Mouse (Mus musculus) heart, adult 18-20 months (tissue): Measurements from ENCODE around the gene Tmem56. TPM values are rescaled to one million over a fixed set of nuclear protein-coding genes. Genes with fewer than 3 reads are reported as not detected.

Experiments used
- DNase-seq, 2 experiments: peaks; one replicate each; pipeline ENCODE4 v3.0.0; 2021 to 2022; ENCODE audit warnings: mixed read lengths in 1 of 2
- total RNA-seq, 2 experiments: library from RNA; stranded (reverse); gene quantifications; 2 replicates each; pipeline ENCODE4 v1.2.3; 2021

The Tmem56 gene
- total RNA-seq, 2 experiments from 2014 or later, result 1.3 to 1.7 TPM

DNA sequence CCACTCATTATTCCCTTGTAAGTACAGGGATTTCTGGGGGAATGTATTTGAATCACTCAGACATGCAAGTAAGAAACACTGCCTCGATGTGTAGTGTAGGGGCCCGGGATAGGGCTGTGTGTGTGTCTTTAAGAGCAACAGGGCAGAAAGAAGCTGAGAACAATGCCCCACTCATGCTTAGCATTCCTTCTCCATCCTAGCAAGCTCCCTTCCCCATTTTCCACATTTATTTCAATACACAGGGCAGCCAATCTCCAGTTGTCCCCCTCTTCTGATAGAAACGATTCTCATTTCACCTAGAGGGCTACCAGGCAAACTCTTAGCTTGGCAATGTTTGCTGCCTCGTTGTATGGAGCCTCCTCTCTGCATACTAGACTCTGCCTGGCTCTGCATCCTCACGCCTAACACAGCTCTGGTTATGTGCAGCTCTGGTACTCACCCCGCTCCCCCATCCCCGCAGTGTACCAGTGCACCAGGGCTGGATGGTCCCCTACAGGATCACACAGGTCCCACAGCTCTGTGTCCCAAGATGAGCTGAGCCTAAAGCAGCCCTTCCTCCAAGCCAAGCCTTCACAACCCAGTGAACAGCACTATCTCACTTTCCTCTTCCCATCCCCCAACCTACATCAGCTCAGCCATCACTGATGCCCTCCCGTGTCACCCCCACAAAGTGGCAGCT lies 42.4 kb downstream of the Tmem56 start:
- no peak for DNase-seq

DNA sequence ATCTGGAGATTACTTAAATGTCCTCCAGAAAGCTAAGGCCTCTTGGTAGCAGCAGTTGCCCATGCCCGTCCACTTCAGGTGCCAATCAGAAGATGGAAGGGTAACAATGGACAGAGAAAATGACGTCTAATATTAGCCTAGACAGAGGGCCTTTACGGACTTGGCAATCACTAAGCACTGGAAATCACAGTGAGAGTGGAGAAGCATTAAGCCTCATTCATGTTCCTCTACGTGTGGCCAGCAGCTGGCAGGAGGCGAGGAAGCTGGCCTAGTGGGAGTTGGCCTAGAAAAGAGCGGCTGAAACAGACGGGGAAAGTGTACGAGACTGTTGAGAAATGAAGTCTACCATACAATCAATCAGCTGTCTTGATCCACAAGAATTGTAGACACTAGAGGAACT lies 43.8 kb downstream of the Tmem56 start:
- DNase-seq, result no peak

DNA sequence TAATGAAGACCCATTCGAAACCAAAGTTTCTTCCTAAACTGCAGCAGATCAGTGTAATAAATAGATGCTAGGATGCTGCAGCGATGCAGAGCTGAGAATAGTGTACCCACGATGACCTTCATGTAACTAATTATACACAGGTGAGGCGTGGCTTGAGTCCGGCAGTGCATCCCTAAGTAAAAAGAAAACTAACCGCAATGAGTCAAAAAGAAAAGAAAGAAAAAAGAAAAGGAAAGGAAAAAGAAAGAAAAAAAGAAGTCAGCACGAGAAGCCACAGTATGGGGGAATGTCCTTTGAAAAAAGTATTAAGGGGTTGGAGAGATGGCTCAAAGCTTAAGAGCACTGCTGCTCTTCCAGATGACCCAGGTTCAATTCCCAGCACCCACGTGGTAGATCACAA lies 58.1 kb downstream of the Tmem56 start:
- no peak for DNase-seq

DNA sequence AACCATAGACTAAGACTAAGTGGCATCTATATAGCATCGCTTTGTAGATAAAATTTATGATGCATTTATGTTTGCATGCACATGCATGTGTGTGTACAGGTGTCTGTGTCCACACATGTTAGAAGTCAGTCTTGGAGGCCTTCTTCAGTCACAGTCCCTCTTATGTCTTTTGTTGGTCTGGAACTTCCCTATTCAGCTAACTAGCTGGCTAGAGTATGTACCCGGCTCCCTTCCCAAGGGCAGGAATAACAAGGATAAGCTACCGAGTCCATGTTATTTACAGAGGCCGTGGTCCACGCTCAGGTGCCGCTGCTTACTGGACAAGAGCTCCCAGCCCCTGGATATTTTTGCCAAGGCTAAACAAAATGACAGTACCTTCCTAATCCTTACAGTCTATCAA lies 58.7 kb downstream of the Tmem56 start:
- DNase-seq, result no peak

DNA sequence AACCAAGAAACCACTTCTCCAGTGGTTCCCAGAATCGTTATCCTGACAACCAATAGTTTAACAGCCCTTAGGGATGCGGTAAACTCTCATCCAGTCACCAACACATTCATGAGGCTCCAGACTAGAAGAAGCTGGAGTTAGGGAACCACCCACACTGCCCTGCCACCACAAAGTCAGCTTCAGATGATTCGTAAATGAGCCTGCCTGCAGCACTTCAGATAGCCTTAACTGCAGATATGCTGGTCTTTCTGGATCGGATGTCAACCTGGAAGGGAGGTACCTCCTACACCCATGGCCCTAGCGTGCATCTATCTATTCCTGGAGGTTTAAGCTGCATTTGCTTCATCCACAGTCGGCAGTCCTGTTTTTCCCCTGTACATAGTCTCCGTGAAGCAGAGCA lies 60.9 kb downstream of the Tmem56 start:
- no peak for DNase-seq

DNA sequence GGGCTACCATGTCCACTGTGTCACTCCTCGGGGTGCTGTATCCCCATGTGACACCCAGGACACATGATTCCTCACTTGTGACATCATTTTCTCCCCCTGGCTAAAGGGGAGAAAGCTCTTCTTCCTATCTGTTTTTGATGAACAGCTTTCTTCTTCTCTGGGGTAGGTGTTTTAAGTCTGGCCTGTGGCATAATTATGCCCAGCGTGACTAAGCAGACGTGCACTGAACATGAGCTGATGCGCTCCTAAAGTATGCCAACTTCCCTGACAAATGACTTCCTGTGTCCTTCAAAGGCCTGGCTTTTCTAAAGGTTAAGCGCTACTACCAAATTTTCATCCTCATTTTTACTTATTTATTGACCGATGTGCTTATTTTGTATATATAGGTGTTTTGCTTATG lies 65.9 kb downstream of the Tmem56 start:
- no peak for DNase-seq

DNA sequence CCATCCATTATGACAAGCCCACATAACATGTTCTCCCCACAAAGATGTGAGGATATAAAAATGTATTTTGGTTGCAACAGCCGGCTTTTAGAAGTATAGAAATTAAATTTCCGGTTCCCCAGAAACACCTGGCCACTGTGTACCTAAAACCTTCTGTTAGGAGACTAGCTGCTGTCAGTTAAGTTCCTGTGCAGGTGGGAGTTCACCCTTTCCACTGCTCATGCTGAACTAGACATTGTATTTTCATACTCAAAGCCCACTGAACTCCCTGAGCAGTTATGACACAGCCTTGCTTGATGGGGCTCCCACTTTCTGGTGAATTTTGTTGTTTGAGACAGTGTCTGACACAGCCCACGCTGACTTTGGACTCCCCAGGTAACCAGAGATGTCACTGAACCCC lies 69.4 kb downstream of the Tmem56 start:
- no peak for DNase-seq

DNA sequence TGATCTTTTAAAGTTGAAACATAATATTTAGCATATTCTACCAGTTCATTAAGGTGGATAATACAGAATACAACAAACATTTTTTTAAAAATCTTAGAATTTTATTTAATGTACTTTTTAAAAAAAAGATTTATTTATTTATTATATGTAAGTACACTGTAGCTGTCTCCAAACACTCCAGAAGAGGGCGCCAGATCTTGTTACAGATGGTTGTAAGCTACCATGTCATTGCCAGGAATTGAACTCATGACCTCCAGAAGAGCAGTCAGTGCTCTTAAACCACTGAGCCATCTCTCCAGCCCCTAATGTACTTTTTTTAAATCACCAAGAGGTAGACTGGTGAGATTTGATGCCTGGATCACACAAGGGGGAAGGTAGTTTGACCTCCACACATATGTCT lies 70.7 kb downstream of the Tmem56 start:
- DNase-seq, result no peak

DNA sequence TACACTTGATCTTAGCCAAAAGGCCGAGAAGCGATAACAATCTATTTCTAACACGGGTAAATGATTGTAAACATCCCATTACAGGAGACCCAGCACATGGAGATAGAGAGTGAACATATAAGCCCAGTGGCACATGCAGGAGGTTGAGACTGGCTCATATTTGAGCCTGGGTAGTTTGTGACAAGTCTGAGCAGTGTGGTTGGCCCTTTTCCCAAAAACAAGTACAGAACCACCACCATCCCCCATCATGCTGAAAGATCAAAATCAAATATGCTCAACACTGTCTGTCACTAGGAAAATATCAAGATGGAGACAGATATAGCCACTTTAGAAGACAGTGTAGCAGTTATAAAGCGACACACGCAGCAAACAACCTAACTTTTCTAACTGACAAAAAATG lies 73.9 kb downstream of the Tmem56 start:
- DNase-seq, result no peak

DNA sequence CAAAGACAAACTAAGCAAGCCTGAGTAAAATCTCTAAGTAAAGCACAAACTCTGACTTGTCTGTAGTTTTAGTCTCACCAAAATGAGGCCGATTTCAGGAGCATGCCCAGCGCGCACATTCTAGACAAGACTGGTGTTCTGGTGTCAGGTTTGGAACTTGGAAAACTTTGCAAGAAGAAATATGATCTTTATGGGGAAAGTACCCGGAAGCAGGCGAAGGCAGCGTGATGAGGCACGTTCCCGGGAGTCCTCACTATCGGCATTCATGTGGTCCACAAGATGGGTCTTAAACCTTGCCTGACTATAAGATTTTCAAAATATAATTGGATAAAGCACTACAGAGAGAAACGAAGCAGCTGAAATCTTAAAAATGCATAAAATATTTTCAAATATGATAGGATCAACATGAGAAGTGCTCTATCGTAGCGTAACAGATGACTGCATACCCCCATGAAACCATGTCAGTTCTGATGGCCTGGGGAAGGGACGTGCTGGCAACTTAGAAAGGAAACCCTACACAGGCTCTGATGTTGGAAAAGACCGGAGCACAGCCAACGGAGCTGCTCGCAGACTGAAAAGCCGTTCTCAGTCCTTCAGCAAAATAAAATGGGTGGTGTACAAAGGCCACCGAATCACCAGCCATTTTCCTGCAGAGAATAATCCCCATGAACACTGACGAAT lies 76.6 kb downstream of the Tmem56 start:
- DNase-seq, result no peak

DNA sequence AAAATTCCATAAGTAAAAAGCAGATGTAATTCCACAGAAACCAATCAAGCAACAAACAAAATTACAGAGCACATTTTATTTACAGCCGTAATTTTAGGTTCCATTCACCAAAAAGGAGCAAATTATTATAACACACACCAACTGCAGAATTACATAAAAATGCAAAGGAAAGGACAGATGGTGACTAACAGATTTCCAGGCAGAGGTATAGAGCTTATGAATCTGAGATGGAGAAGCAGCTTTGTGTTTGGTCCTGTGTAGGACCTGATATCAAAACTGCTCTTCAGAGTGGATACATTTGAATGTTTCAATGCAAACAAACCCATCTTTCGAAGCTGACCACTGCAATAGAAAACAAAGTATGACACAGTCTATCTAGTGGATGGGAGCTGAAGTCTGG lies 80.3 kb downstream of the Tmem56 start:
- no peak for DNase-seq

DNA sequence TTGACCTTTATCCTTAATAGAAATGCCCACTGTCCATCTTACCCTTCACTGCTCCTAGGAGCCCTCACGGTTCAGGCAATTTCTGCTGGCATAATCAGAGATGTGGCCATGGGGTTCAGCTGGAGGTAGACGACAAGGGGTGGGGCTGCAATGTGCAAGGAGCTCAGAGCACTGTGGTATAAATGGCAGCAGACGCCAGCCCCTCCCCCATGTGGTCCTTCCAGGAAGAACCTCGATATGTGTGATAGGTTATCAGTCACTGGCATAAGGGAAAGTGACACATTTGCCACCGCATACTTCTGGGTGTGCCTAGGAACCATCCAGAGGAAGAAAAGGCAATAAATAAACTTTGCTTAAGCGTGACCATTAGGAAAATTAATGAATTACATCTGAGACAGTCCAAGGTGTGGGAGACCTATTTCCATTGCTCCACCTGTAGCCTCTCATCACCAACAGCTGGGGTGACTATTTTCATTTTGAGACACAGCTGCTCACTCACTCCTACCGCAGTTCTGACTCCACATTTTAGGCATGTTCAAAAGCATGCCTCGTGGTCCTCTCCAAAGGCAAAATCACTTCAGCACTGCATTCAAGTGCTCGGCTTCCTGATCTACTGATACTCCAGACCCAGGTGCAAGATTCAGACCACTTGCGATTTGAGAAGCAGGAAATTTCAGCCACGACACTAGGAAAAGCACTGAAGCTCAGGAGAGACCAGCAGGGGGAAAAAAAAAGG lies 81.7 kb downstream of the Tmem56 start:
- no peak for DNase-seq

DNA sequence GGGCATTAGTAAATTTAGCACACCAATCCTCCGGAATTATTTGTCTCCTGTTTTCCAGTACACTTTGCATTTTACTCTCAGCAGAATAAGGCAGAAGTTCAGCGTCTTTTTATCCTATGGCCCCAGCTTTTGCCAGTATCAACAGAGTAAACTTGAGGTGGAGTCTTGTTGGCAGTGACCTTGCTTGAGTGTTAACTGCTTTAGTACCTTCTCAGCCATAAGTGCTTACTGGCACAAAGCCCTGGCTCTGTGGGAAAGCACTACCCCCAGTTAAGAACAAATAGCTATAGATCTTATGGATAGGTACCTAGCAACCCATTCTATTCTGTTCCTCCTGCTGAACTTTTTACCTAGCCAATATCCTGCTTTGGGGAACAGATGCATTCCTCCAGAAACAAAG lies 93.7 kb downstream of the Tmem56 start:
- DNase-seq, result no peak

DNA sequence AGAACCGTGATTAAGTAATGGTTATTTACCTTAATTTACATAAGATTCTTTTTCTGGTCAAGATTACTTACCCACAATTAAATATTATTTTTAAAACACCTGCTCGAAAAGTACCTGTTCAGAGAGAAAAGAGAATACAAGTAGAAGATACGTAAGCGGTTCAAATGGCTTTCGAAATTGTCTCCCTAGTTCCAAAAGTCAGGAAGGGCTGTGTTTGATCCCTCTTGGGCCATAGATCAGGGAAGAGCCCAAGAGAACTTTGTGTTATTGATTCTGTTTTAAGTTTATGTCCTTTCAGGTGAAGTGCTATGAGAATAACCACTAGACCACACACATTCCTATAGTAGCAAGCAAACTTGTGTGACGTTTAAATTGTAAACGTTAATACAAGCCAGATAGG lies 95.4 kb downstream of the Tmem56 start:
- no peak for DNase-seq

DNA sequence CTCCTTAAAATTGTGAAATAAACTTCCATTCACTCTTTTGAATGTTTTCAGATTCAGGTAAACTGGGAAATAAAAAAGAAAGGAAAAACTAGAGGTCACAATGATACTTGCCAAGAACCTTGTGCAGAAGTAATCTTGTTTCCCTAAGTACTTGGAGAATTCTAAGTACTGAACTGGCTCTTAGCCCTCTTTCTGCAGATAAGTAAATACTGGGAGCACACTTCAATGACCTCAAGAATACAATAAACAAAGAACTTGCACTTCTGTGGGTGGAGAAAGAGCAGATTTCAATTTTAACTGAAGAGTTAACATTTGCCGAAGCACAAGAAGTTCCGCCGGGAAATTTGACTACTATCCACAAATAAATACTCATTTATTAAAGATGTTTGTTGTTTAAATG lies 96.0 kb downstream of the Tmem56 start:
- DNase-seq, result no peak

DNA sequence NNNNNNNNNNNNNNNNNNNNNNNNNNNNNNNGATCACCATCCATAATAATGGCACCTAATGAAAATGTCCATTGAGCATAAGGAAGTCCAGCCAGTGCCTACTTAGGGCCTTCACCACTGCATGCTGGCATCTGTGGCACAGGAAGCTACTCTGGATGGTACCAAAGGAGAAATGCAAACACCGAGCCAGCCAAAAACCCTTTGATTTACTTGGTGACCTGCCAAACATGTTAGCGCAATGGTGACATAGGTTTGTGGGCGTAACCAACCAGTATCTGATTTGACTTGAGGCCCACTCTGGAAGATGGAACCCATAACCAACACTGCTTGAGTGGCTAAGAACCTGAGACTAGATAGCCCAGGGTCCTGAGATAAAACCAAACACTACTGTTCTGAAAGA lies 97.7 kb downstream of the Tmem56 start:
- DNase-seq, result no peak

DNA sequence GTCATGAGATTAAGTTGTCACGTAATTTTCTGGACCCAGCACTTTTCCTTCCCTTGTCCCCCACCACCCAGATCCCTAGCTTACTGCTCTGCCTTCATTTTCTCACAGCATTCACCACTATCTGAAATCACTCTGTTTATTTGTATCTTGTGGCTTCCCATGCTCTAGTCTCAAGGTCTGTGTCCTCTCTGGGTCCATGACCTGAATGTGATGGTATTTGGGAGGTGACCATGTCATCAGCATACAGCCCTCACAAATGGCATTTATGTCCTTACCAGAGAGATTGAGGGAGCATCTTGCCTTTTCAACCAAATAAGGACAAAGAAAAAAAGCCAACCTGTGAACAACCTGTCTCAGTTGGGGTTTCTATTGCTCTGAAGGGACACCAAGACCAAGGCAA lies 106.9 kb downstream of the Tmem56 start:
- no peak for DNase-seq

DNA sequence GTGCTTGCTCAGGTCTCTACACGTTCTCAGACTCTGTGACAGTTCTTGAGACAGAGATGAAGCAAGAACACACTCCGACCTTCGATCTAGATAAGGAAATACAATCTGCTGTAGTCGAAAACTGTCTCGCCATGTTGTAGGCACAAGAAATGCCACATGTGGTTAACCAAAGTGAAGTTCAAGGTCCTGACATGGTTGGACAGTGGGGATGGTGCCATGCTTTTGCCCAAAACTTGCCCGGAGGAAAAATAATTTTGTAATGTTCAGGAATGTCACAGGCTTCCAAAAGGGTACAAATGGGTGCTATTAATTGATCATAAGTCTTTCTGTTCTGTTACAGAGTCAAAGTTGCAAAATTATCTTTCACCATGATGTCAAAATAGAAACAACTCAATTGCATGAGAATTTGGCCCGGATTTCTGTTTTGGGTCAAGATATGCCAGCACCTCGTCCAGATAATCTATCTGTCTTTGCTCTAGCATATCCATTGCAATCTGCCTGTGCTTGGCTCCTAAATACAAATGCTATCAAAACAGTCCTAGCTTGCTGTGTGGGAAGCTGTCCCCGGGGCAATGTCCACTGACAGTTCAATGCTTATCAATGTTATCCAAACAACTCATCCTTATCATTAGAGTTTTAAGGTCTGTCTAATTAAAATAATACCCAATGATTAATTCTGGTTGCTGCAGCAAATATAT lies 108.5 kb downstream of the Tmem56 start:
- DNase-seq, result no peak

DNA sequence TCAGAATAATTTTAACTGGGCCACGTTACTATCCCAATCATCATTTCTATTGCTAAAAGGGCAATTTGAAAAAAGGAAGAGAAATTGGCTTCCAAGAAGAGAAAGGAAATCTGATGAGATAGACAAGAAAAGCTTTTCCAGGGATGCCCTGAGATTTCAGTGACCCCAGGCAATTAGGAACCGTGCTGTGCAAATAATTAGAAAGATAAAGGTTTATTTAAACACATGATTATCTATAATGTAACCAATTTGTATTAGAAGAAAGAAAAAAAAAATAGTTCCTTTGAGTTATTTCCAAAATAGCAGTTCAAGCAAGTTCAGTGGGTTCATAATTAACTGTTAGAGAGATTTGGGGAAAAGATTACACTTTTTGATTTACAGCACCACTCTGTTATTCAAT lies 110.2 kb downstream of the Tmem56 start:
- DNase-seq, result no peak

DNA sequence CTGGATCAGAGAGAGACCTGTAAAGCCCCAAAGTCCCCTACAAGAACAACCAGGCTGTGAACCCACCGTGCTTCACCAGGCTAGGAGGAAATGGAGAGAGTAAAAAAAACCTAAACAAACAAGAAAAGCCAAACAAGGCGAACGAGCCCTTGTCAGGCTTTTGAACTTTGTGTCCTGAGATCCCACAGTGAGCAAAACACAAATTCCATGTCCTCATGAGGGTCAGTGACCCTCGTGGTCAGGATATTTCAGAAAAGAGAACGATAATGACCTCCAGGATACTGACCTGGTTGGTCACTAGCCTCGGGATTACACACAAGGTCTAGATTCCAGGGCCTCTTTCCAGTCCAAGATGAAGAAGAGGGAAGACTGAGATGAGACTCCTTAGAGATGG lies 111.0 kb downstream of the Tmem56 start:
- peak in 1 of 2 experiments; percentile 7 for DNase-seq

DNA sequence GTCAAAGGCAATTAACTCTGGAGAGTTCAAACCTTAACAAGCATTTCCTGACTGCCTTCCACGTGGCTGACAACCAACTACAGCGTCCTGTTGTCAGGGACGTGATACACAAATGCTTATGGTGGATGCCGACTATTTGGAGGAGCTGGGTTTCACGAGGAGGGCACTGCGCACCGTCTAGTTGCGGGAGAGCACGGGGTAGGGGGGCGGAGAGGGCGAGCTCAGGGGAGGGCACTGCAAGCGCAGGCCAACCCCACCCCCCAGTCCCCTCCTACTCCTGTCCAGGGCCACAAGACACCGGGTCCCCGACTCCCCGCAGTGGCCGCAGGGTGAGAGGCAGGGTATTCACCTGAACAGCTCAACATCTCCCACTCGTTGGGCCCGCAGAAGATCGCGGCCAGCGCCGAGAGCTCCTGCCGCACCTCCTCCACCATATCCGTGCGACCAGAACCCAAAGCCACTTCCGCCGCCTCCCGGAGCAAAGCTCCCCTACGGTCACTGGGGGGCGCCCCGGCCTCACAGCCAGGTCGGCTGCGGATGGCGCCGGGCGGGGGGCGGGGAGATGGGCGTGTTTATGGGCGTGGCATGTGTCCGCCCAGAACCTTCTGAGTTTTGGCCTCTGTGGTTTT lies 111.5 kb downstream of the Tmem56 start, which contains the start of gene Rwdd3:
TSS of gene Rwdd3 (minus strand) at position 453 of the 629 bp plus-strand sequence.
- DNase-seq, result peak; percentile 90 to 92

DNA sequence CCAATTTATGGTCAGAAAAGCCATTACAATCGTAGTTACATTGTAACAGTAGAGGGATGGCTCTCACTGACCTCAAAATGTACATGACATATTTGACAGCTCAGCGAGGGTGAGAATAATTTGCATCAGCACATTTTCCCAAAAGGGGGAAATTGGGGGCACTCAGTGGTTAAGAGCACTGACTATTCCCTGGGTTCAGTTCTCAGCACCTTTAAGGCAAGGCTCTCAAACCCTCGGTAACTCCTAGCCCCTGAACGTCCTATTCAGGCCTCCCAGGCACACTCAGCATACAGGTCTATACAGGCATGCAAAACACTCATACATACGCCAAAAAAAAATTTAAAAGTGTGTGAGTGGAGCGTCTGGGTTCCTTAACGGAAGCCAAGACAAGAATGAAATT lies 112.3 kb downstream of the Tmem56 start:
- no peak for DNase-seq
